Mouse (Mus musculus) heart, postnatal 0 days (tissue): ENCODE results near the gene Syncrip.
A peak's percentile ranks its signal among the peaks of the same experiment; 100 is the strongest.

Experiments used
- CTCF ChIP-seq: IDR thresholded peaks from 2 replicates; pipeline ENCODE4 v1.5.1; 2016; ENCODE audit warnings: antibody characterized with exemption, control low read depth, low read depth
- EP300 ChIP-seq: IDR thresholded peaks from 2 replicates; pipeline ENCODE4 v1.6.1; 2016; ENCODE audit warnings: antibody characterized with exemption, low read depth

- no peak for TF ChIP-seq CTCF
- peak; percentile 64; the same call in 1 of the 2 replicates for TF ChIP-seq EP300
Observed at GRCm38 (mm10) chr9:88482829-88483396, 539 bp upstream of the Syncrip start.
